Mouse (Mus musculus) olfactory bulb, adult 2 months (tissue): ENCODE data around the gene Mn1. TPM values are rescaled to one million over a fixed set of nuclear protein-coding genes. Genes with fewer than 3 reads are reported as not detected.

Experiments
- H3K27ac ChIP-seq: fragments of 200-500 bp; 2 replicates; pipeline ENCODE4 v1.5.1; 2012; ENCODE audit warnings: low read depth, low read length; ENCODE audit not compliant: insufficient read depth
- H3K4me1 ChIP-seq: fragments of 200-500 bp; 2 replicates; pipeline ENCODE4 v1.6.1; 2012; ENCODE audit warnings: low read length; ENCODE audit not compliant: control insufficient read depth, insufficient read depth
- H3K4me3 ChIP-seq: fragments of 200-500 bp; 2 replicates; pipeline ENCODE4 v1.5.1; 2012; ENCODE audit warnings: mild to moderate bottlenecking, low read depth, low read length, moderate library complexity; ENCODE audit not compliant: insufficient read depth
- CTCF ChIP-seq: fragments of 200-500 bp; IDR thresholded peaks from 2 replicates; pipeline ENCODE4 v1.5.1; 2012; ENCODE audit warnings: low read depth, mild to moderate bottlenecking, low read length, moderate library complexity; ENCODE audit not compliant: insufficient read depth
- POLR2A ChIP-seq: fragments of 200-500 bp; IDR thresholded peaks from 2 replicates; pipeline ENCODE4 v1.6.1; 2012; ENCODE audit warnings: mild to moderate bottlenecking, low read depth, low read length, moderate library complexity; ENCODE audit not compliant: insufficient read depth
- WGBS: fragments of 180-500 bp; shearing (Covaris S2); methylation state at CpG from one replicate; pipeline ENCODE4 v1.1.7; 2018; 5-methylcytosine and 5-hydroxymethylcytosine counted together
- polyA plus RNA-seq: library from polyadenylated mRNA; stranded (reverse); fragments of >200 nt; gene quantifications from 2 replicates; pipeline ENCODE4 v1.2.4, GENCODE M21; 2012; ENCODE audit warnings: low replicate concordance; ENCODE audit not compliant: missing spikeins, insufficient read depth, insufficient read length

Mn1 gene
- polyA plus RNA-seq, 1 experiment, result not detected

DNA sequence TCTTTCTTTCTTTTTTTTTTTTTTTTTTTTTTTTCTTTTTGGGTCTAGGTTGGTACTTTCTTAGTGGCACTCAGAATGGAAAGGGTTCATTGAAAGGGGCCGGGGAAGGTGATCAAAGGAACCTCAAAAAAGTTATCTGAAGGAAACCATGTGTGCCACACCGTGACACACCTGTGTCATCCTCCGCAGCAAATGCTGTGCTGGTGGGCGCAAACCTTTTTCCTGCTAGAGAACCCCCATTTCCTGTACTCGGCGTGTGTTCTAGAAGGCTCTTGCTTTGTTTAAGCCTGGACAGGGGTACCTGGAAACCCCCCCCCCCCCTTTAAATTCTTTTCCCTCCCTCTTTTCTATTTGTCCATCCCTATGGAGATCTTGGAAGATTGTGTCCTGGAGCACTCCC, 37.7 kb downstream of the Mn1 start:
- TF ChIP-seq CTCF, result no peak
- TF ChIP-seq POLR2A, result no peak
- WGBS, result 98% methylated on average over 6 of the region's 6 CpGs
- H3K4me1 ChIP-seq, result peaks cover 11% of the 10 kb centered on the region
- no peak overlapping the region for H3K27ac ChIP-seq
- no peak overlapping the region for H3K4me3 ChIP-seq

DNA sequence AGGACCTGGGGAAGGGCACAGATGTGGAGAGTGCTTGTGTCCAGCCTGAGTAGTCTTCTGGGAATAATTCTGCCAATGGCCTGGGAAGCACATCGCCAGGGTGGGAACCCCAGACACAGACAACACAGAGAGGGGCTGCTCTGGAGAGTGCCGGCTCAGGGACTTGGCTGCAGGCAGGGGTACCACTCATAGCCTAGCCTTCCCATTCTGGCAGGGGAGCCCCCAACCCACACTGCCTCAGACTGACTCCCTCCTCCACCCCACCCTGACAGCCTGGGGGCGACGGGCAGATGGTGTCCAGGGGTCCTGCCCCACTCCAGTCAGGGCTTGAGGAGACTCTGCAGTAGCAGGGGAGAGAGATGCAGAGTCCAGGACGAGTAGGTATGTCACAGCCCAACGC, 41.5 kb downstream of the Mn1 start:
- Histone ChIP-seq H3K4me3 (no peak overlapping the region), H3K4me1 (no peaks in the 10 kb centered on the region), H3K27ac (no peak overlapping the region)
- WGBS, result 94% methylated on average over 6 of the region's 6 CpGs
- TF ChIP-seq CTCF, result no peak
- TF ChIP-seq POLR2A, result no peak

DNA sequence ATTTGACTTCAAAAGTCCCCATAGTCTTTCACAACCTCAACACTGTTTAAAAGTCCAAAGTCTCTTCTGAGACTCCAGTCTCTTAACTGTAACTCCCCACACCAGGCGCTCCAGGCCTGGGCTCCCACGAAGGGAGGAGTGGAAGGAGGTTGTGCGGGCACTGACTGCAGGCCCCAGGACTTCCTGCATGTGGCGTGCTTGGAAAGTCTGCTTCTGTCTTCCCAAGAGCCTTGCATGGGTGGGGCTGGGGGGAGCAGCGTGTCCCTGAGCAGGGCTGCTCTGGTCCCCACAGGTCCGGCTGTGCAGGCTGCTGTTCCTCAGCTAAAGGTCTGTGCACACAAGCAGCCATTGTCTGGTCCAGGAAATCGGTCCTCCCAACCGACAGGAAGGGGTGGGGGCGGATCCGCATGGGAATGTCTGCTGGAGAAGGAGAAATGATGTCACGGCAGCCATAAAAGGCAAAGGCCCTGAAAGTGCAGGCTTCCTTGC, 48.7 kb downstream of the Mn1 start:
- no peak for TF ChIP-seq CTCF
- no peak overlapping the region for H3K27ac ChIP-seq
- peaks cover 8% of the 10 kb centered on the region for H3K4me1 ChIP-seq
- H3K4me3 ChIP-seq, result no peak overlapping the region
- 62% methylated on average over 11 of the region's 11 CpGs for WGBS

- TF ChIP-seq POLR2A (no peak), CTCF (no peak)
- H3K27ac ChIP-seq, result no peak overlapping the region
- no peak overlapping the region for H3K4me3 ChIP-seq
- WGBS, result 82% methylated on average over 9 of the region's 9 CpGs
- peaks cover 8% of the 10 kb centered on the region for H3K4me1 ChIP-seq
These were observed 49.3 kb downstream of the Mn1 start for GRCm38 (mm10) chr5:111466429-111466828.

GRCm38 (mm10) chr5:111467699-111468098, 50.5 kb downstream of the Mn1 start:
- WGBS, result 91% methylated on average over 5 of the region's 5 CpGs
- Histone ChIP-seq H3K4me1 (peaks cover 11% of the 10 kb centered on the region), H3K4me3 (no peak overlapping the region), H3K27ac (no peak overlapping the region)
- TF ChIP-seq CTCF (no peak), POLR2A (no peak)

GRCm38 (mm10) chr5:111469195-111469882, 52.2 kb downstream of the Mn1 start:
- 83% methylated on average over 7 of the region's 7 CpGs for WGBS

GRCm38 (mm10) chr5:111470875-111471274, 53.7 kb downstream of the Mn1 start:
- WGBS, result 97% methylated on average over 4 of the region's 4 CpGs
- Histone ChIP-seq H3K4me1 (peaks cover 18% of the 10 kb centered on the region), H3K27ac (no peak overlapping the region), H3K4me3 (no peak overlapping the region)
- no peak for TF ChIP-seq POLR2A
- no peak for TF ChIP-seq CTCF

More at GRCm38 (mm10) chr5:111469195-111469882, 52.2 kb downstream of the Mn1 start:
- TF ChIP-seq CTCF (no peak), POLR2A (no peak)
- H3K27ac ChIP-seq, result no peak overlapping the region
- H3K4me1 ChIP-seq, result peaks cover 20% of the 10 kb centered on the region
- H3K4me3 ChIP-seq, result no peak overlapping the region

- no peak overlapping the region for H3K4me3 ChIP-seq
- H3K4me1 ChIP-seq, result peaks cover 12% of the 10 kb centered on the region
- WGBS, result 60% methylated on average over 11 of the region's 11 CpGs
- H3K27ac ChIP-seq, result no peak overlapping the region
- TF ChIP-seq POLR2A (no peak), CTCF (no peak)
These were observed 56.3 kb downstream of the Mn1 start for GRCm38 (mm10) chr5:111473425-111473824.

GRCm38 (mm10) chr5:111475721-111476120, 58.6 kb downstream of the Mn1 start:
- Histone ChIP-seq H3K4me3 (no peak overlapping the region), H3K27ac (no peak overlapping the region), H3K4me1 (peaks cover 12% of the 10 kb centered on the region)
- 41% methylated on average over 5 of the region's 5 CpGs for WGBS
- TF ChIP-seq CTCF (no peak), POLR2A (no peak)
